Mouse (Mus musculus): ENCODE measurements around the gene 1700042G07Rik.

The 1700042G07Rik gene

DNA sequence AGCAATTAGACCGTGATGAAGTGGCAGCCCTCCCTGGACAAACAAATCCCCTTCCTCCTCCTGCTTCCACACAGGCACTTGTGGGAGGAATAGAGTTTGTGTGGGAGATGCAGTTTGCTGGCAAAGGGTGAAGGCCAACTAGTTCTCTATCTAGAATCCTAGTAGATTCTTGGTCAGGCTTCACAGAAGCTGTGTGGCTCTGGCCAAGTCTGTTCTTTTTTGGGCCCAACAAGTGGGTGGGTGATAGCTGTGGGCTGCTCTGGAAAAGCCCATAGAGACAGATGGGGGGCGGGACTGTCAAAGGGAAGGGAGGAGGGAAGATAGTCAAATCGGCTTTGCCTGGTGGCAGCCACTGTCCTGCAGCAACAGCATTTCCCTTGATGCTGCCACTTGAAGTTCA is 12.4 kb upstream of the 1700042G07Rik start:
- DNase-seq (ENCODE audit: extremely low read depth, insufficient read length, low spot score), result no peak

DNA sequence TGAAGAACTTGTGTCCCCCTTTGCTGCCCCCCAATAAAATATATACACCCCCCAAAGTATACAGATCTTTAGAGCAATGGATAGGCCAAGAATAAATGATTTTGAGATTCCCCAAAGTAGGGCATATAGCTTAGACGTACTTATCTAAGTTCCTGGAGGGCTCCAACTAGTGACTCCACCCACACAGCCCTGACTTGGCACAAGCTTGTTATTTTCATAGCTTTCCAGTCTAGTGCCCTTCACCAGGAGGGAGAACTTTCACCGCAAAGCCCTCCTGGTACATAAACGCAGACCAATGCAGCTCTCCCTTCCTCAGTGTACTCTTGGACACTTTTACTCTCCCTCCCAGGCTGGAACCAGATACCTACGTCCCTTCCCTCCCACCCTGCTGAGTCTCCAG is 11.0 kb upstream of the 1700042G07Rik start:
- no peak for DNase-seq (ENCODE audit: extremely low read depth, insufficient read length, low spot score)

DNA sequence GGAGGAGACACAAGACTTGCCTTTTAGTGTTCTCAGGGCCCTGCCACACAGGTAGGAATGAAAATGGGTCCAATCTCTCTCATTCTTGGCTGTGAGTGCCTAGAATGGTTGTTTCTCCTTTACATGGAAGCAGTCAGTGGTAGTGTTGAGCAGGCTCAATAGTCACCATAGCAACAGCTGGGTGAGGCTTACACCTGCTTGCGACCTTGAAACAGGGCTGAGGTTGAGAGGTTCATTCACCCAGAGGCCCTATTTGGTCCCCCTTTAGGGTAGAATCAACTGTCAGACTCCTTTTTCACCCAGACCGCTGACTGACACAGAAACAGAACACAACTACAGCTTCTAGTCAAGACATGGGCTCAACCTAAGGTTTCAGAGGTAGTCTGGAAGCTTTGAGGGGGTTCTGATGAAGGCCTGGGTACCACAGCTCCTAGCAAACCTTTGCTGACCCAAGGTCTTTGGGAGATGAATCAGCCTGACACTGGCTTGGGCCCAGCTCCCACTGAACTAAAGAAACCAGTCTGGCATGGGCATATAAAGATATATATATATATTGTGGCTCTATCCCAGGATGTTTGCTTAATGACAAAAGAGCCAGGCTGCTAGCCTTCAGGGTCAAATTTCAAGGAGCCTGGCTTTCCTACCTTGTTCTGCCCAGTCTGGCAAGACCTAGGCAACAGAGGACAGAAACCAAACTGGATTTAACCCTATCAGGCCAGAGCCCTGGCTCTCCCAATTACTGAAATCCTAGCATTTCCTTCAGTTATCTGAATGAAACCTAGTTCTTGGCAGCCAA is 8.2 kb upstream of the 1700042G07Rik start:
- no peak for DNase-seq (ENCODE audit: extremely low read depth, insufficient read length, low spot score)

DNA sequence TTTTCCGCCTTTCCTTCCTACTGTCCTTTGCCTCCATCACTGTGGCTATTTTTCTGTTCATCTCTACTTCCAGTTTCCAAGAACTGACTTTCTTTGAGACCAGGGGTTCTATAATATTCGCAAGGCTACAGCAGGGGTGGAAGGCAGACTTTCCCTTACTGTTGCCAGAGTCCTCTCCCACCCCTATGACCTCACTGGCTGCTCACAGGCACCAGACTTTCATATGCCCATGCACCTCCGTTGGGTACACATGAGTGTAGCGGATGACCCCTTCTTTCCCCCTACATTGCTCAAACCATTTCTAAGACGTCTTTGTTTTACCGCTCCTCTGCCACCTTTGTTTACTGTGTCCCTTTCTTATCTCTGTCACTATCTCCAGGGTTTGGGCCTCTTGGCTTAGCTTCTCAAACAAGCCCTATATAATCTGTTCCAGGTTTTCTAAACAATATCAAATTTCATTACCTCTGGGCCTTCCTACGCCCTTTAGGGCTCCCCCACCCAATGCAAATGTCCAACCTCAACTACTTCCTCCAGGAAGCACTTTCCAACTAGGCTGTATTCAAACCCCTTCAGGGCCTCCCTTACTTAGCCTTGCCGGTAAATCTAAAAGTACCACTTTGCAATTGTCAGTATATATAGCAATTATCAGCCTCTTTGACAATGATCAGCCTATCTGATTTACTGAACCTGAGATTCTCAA is 7.3 kb upstream of the 1700042G07Rik start:
- no peak for DNase-seq (ENCODE audit: extremely low read depth, insufficient read length, low spot score)

DNA sequence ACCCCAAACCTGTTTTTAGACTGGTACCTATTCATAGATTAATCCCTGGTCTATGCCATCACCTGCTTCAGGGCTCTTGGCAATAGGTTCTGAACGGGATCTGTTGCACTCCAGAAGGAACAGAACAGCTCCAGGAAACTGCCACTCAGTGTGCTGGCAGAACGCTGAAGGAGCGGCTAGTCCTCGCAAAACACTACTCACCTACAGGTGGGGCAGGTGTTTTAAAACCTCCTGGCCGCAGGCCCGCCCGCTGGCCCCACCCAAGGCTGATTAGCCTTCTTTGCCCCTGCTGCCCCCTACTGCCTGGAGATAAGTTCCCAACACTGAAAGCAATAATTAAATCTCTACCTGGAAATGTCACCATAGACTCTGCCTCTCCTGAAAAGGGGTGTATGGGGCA is 5.8 kb upstream of the 1700042G07Rik start, which contains the start of gene Tspan1:
Gene Tspan1 (minus strand): TSS at position 198 of the 400 bp plus-strand sequence.
- DNase-seq (ENCODE audit: extremely low read depth, insufficient read length, low spot score), result no peak

DNA sequence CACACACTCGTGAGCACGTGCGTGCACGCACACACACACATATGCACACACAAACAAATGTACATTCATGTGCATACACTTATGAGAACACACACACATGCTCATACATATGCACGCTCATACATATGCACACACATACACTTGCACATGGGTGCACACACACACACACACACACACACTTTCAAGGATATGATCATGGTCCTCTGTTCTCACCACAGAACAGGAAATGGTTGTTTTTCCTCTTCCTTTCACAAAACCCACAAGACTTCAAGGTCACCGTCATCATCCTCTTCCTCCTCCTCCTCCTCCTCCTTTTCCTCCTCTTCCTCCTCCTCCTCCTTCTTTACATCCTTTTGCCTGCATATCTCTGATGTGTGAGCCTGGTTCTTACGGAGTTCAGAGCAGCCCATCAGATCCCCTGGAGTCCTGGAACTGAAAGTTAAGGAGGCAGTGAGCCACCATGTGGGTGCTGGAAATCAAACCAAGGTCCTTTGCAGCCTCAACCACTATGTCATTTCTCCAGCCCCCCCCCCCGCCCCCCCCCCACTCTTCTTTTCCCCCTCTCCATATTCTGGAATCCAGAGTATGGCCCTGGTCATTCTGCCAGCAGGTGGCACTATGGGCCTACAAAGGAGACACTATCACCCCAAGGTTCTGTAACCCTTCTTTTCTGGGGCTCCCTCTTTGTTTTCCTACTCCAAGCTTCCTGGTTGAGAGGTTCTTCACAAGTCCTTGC is 4.4 kb upstream of the 1700042G07Rik start:
- DNase-seq (ENCODE audit: extremely low read depth, insufficient read length, low spot score), result no peak

DNA sequence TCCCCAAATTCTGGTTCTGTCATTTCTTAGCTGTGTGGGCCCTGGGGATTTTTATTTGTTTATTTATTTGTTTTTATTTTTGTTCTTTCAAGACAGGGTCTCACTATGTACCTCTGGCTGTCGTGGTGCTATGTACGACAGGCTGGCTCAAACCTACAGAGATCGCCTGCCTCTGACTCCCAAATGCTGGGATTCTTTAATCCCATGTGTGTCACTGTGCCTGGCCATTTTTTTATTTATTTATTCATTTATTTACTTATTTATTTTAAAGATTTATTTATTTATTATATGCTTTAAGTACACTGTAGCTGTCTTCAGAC is 3.9 kb upstream of the 1700042G07Rik start:
- no peak for DNase-seq (ENCODE audit: extremely low read depth, insufficient read length, low spot score)

DNA sequence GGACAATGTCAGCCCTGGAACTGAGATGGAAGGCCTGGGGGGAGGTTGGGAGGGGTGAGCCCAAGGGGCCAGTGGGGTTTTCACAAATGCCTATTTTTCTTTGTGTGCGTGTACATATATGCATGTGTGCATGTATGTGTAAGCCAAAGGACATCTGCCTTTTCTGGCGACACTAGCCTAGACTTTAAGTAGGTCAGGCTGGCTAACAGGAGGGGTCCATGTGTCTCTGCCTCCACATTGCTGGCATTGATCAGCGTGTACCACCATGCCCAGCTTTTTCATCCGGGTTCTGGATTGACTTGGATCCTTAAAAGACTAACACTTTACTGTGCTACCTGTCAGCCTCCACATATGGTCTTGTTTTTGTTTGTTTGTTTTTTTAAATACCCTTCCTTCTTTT is 580 bp downstream of the 1700042G07Rik start:
- DNase-seq (ENCODE audit: extremely low read depth, insufficient read length, low spot score), result no peak

DNA sequence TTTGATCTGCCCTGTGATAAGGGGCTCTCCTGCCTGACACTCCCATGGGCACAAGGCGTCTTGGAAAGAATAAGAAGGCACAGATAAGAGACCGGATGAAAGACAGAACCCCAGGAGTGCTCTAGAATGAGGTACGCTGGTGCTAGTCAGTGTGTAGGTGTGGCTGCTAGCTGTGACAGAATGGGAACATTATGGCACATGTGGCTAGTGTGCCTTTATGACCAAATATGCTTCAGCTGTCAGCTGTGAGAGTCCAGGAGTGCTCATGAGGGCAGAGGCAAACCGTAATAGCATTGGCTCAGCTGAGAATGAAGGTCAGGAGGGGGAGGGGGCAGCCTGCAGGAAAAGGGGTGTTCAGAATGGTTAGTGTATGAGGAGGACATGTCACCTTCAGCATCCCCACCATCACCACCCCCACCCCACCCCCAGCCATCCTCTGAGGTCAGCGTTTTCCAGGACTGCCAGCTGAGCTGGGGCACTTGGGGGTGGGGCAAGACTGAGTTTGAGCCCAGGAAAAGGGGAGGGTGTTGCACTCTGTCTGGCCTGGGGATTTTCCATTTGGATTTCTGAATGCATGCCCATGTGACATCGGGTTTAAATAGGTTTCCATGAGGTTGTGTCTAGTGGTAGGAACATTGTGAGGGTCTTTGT is 1.4 kb downstream of the 1700042G07Rik start:
- DNase-seq (ENCODE audit: extremely low read depth, insufficient read length, low spot score), result no peak

DNA sequence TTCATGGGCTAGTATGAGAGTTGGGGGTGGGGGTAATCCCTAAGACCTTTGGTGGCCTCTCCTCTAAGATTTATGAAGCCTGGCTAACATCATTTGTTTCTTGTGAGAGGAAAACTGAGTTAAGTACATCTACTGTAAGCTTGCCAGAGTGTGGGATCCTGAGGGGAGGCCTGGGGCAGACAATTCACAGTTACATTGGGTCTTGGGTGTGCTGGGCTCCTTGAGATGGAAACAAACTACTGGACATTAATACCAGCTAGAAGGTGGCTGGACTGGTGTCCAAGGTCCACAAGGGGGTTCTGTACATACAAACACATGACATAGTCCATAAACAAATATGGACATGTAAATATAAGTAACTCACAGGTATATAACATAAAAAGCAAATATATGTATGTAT is 2.0 kb downstream of the 1700042G07Rik start:
- no peak for DNase-seq (ENCODE audit: extremely low read depth, insufficient read length, low spot score)

DNA sequence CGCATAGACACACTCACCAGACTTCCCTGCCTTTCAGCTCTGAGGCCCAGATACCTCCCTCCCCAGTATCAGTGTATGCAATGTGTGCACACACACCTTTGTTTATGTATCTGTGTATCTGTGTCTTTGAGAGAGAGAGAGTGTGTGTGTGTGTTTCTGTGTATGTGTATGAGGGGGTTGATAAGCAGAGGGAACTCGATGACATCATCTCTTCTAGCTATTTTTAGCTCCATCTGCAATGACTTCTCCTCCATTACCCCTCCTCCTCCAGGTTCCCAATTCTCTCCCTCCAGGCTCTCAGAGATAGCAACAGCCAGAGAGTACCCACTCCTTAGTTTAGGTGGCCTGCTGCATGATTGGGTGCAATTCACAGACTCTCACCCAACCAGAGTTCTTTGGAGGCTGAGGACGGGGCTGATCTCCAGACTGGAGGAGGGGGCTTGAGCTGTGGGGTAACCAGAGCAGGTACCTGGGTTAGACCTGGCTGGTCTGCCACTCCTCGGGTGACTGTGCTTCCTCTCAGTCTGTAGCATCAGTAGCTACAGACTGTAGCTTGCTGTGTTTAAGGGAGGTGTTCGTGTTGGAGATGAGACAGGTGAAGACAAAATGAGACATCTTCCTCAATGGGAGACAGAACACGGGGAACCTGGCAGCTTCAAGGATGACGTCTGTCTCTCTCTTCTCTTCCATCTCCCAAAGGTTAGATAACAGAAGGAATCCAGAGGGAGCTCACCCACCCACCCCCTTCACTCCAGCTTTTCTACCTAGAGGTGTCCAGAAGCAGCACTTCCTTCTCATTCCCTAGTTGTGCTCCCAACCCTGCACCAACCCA is 2.8 kb downstream of the 1700042G07Rik start:
- DNase-seq (ENCODE audit: extremely low read depth, insufficient read length, low spot score), result no peak

DNA sequence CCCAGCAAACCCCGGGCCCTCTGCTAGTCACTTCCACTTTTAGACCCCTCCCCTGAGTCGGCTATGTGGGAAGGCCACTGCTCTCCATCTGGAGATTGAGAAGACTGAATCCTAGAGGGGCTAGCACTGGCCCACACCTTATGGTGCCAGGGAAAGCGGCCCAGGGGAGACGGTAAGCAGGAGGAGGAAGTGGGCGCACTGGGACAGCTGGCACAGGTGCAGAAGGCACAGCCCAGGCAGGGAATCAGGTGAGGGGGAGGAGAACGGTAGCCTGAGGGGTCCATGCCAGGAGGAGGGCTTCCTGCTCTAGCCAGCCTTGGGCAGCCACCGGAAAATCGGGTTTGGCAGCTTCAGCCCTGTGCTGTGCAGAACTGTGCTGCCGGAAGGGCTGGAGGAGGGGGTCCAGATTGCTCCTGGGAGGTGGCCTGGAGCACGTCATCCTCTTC is 3.4 kb downstream of the 1700042G07Rik start:
- no peak for DNase-seq (ENCODE audit: extremely low read depth, insufficient read length, low spot score)

DNA sequence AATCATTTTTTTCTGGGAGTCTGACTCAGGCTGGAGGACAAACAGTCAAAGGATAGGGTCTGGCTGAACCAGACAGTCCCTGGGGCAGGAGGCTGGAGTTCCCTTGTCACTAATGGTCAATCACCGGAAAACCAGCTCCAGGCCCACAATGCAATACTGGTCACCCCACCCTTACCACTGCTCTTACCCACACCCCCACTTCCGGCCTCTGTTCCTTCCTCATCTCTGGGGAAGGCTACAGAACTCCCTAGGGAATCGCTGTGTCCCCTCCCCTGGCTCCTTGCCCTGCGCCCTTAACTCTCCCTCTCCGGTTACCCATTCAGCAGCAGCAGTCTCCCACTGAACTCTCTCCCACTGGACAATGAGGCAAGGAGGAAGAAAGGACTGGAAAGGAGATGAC is 4.0 kb downstream of the 1700042G07Rik start:
- no peak for DNase-seq (ENCODE audit: extremely low read depth, insufficient read length, low spot score)

DNA sequence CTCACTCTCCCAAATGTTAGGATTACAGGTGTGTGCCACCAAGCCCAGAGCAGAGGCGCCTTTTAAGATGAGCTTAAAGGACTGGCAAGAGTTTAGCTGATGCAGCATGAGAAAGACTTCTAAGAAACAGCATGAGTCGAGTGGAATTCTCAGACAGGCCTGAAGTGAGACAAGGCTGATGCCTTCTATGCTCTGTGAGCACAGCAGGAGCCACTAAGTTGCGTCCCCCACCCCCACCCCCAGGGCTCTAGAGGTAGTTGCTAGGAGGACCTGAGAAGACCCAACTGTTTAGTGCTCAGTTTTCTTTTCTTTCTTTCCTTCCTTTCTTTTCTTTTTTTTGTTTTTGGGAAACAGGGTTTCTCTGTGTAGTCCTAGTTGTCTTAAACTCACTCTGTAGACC is 8.9 kb downstream of the 1700042G07Rik start:
- DNase-seq (ENCODE audit: extremely low read depth, insufficient read length, low spot score), result no peak

DNA sequence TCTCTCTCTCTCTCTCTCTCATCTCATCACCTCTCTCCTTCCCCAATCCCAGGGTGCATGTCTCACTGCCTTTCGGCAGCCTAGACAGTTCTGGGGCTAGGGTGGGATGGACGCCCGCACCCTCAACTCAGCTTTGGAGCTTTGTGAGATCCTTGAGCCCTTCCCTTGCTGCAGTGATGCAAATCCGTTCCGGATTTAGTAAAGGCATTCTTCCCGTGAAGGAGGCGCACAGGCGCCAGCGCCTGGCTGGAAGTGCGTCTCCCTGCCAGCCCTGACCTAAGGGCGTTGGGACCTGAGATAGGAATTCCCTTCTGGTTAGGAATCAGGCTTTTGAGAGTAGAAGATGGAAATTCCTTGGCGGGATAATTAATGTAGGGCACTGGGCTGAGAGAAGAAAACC is 9.6 kb downstream of the 1700042G07Rik start:
- DNase-seq (ENCODE audit: extremely low read depth, insufficient read length, low spot score), result no peak

DNA sequence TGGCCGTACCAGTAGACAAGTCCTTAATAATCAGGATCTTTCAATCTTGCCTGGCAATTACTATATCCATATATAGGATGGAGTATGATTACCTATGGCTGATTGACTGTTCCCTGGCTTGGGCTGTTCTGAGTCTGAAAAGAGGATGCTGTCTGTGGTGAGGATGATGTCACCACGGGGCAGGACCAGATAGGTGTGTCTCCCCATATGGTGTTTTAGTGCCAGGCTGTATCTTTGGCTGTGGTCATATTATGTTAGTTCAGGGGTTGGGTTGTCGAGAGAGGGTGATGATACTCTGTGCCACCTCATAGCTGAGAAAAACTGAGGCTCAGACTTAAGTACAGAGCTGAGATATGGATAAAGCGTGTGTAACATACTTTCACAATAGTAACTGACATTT is 11.9 kb downstream of the 1700042G07Rik start:
- DNase-seq (ENCODE audit: extremely low read depth, insufficient read length, low spot score), result no peak

DNA sequence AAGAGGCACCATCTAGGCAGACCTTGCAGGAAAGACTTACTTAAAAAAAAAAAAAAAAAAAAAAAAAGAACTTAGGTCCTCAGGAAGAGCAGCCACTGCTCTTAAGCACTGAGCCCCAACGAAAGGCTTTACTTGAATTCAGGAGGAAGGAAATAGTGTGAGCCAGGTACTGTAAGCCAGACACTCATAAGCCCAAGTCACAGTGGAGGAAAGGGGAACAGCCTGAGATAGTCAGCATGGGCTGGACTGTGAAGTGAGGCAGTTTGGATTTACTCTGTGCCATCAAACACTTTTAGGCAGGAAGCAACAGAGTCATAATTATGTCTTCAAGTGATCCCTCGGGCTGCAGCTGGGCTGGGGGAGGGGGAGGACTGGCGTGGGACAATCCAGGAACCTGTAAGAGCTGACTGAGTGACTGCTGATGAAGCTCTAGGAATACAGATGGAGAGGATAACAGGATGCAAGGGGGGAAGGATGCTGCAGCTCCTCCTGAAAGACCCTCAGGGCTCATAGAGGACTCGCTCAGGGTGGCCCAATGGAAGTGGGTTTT is 19.2 kb downstream of the 1700042G07Rik start:
- no peak for DNase-seq (ENCODE audit: extremely low read depth, insufficient read length, low spot score)

DNA sequence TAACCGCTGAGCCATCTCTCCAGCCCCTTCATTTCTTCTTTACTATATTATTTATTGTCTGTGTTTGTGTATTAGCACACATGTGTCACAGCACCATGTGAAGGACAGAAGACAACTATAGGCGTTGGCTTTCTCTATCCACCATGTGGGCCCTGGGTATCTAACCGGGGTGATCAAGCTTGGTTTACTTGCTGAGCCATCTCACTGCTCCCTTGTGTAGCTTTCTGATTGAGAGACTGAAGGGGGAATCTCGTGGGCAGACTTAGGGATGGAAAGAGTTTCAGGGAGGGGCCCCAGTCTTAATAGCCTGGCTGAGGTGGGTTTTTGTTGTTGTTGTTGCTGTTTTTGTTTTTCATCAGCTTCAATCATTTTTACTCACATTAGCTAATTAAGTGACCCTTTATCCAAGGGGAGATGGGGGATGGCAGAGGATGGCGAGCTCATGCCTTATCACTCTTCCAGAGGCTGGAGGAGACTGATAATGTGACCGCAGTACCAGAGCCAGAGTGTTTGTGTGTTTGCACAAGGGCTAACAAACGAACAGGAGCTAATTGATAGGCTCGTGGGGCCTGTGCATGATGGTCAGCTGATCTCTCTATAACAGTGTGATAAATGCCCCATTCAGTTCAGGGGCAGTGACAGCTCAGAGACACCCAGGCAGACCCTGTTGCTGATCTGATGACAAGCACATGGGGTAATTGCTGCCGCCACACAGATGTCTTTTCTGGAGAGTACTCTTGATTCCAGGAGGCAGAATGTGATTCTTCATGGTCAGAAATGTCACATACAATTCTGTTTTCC is 20.6 kb downstream of the 1700042G07Rik start:
- no peak for DNase-seq (ENCODE audit: extremely low read depth, insufficient read length, low spot score)

DNA sequence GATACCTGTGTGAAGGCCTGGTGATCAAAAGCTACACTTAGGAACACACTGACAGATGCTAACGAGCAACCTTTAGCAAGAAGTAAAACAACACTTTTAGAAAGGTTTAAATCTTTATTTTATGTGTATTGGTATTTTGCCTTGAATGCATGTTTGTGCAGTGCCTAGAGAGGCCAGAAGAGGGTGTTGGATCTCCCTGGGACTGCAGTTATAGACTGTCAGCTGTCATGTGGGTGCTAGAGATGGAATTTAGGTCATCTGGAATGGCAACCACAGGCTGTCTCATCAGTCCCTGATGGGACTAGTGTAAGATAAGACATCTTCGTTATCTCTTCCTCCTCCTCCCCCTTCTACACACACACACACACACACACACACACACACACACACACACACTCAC is 25.2 kb downstream of the 1700042G07Rik start:
- no peak for DNase-seq (ENCODE audit: extremely low read depth, insufficient read length, low spot score)
